Mouse (Mus musculus) kidney, postnatal 0 days (tissue): Measurements from ENCODE around the gene Kcnc1. TPM values are rescaled to one million over a fixed set of nuclear protein-coding genes. Genes with fewer than 3 reads are reported as not detected.

Source experiments
- ATAC-seq: fragments of 200-750 bp; cut with Nextera tagmentation; replicated peaks from 2 replicates; pipeline ENCODE4 v1.8.0; 2017; ENCODE audit warnings: low read depth, moderate number of reproducible peaks, moderate TSS enrichment, moderate library complexity; ENCODE audit not compliant: low FRiP score
- DNase-seq: peaks from one replicate; pipeline ENCODE4 v3.0.0-alpha.2; 2016; ENCODE audit warnings: low spot score
- H3K27ac ChIP-seq: fragments of 300-500 bp; sonication (generic); 2 replicates; pipeline ENCODE4 v1.5.1; 2014; ENCODE audit warnings: mild to moderate bottlenecking
- H3K27me3 ChIP-seq: fragments of 300-500 bp; sonication (generic); 2 replicates; pipeline ENCODE4 v1.6.1; 2014; ENCODE audit warnings: low read length, mixed read lengths; ENCODE audit not compliant: insufficient read depth
- H3K36me3 ChIP-seq: fragments of 300-500 bp; sonication (generic); 2 replicates; pipeline ENCODE4 v1.6.1; 2014; ENCODE audit warnings: low read length, mixed read lengths; ENCODE audit not compliant: insufficient read depth
- H3K4me1 ChIP-seq: fragments of 300-500 bp; sonication (generic); replicated peaks from 2 replicates; pipeline ENCODE4 v1.6.1; 2014; ENCODE audit warnings: antibody characterized with exemption, low read length, mixed read lengths; ENCODE audit not compliant: insufficient read depth
- H3K4me2 ChIP-seq: fragments of 300-500 bp; sonication (generic); 2 replicates; pipeline ENCODE4 v1.6.1; 2014; ENCODE audit warnings: mild to moderate bottlenecking, low read length, moderate library complexity, mixed read lengths
- H3K4me3 ChIP-seq: fragments of 300-500 bp; sonication (generic); replicated peaks from 2 replicates; pipeline ENCODE4 v1.5.1; 2014; ENCODE audit warnings: low read depth, low read length
- H3K9ac ChIP-seq: fragments of 300-500 bp; sonication (generic); 2 replicates; pipeline ENCODE4 v1.6.1; 2014; ENCODE audit warnings: low read depth, low read length
- H3K9me3 ChIP-seq: fragments of 300-500 bp; sonication (generic); replicated peaks from 2 replicates; pipeline ENCODE4 v1.6.1; 2016; ENCODE audit warnings: low read length, inconsistent platforms, mixed read lengths
- CTCF ChIP-seq: IDR thresholded peaks from 2 replicates; pipeline ENCODE4 v1.5.1; 2016; ENCODE audit warnings: antibody characterized with exemption, low read depth, mild to moderate bottlenecking, moderate library complexity
- WGBS: fragments of 180-500 bp; shearing (Covaris S2); extraction: QIAGEN DNeasy Blood & Tissue Kit; methylation state at CpG from one replicate; pipeline ENCODE4 v1.1.7; 2014; 5-methylcytosine and 5-hydroxymethylcytosine counted together
- polyA plus RNA-seq: library from polyadenylated mRNA; unstranded; fragments of >200 nt; fragmentation: Nextera tagmentation; extraction: Ambion mirVana; gene quantifications from 2 replicates; pipeline ENCODE4 v1.2.1, GENCODE M21; 2015

The Kcnc1 gene
- polyA plus RNA-seq, 1 experiment from 2014 or later = 0.08 TPM

DNA sequence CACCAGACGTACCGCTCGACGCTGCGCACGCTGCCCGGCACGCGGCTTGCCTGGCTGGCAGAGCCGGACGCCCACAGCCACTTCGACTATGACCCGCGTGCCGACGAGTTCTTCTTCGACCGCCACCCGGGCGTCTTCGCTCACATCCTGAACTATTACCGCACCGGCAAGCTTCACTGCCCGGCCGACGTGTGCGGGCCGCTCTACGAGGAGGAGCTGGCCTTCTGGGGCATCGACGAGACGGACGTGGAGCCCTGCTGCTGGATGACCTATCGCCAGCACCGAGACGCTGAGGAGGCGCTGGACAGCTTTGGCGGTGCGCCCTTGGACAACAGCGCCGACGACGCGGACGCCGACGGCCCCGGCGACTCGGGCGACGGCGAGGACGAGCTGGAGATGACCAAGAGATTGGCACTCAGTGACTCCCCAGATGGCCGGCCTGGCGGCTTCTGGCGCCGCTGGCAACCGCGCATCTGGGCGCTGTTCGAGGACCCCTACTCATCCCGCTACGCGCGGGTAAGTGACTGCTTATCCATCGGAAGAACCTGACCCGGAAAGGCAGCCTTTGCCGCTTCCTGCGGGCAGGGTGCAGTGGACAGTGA is 1.5 kb downstream of the Kcnc1 start:
- WGBS = 14% methylated on average over 64 of the region's 70 CpGs
- H3K27me3 ChIP-seq = peaks cover 47% of the 10 kb centered on the region
- H3K4me2 ChIP-seq = no peak overlapping the region
- no peak for TF ChIP-seq CTCF
- H3K4me1 ChIP-seq = peaks cover 10% of the 10 kb centered on the region
- no peaks in the 10 kb centered on the region for H3K9me3 ChIP-seq
- ATAC-seq = no peak
- H3K27ac ChIP-seq = no peak overlapping the region
- H3K9ac ChIP-seq = no peak overlapping the region
- H3K4me3 ChIP-seq = no peak overlapping the region
- no peak for DNase-seq
- H3K36me3 ChIP-seq = no peaks in the 10 kb centered on the region

DNA sequence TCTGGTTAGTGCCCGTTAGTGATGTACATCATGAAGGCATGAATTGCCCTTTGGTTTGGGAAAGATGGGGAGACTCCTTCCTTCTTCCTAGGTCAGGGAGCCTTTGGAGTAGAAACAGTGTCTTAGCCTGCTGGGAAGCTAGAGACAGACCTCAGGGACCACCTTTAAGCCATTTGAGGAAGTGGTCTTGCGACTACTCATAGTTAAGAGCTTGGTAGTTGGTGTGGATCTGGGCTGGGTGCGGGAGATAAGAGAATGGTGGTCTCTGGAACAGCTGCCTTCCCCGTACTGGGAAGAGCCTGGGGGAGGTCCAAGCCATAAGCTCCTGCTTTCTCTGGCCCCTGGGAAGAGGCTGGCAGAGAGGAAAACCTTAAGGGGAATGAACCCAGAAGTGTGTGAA is 2.3 kb downstream of the Kcnc1 start:
- no peak for TF ChIP-seq CTCF
- ATAC-seq = no peak
- peaks cover 43% of the 10 kb centered on the region for H3K27me3 ChIP-seq
- no peak for DNase-seq
- H3K9ac ChIP-seq = no peak overlapping the region
- H3K4me2 ChIP-seq = no peak overlapping the region
- H3K36me3 ChIP-seq = no peaks in the 10 kb centered on the region
- H3K4me3 ChIP-seq = no peak overlapping the region
- H3K9me3 ChIP-seq = no peaks in the 10 kb centered on the region
- H3K27ac ChIP-seq = no peak overlapping the region
- H3K4me1 ChIP-seq = peaks cover 10% of the 10 kb centered on the region
- WGBS = 61% methylated on average over 4 of the region's 4 CpGs

DNA sequence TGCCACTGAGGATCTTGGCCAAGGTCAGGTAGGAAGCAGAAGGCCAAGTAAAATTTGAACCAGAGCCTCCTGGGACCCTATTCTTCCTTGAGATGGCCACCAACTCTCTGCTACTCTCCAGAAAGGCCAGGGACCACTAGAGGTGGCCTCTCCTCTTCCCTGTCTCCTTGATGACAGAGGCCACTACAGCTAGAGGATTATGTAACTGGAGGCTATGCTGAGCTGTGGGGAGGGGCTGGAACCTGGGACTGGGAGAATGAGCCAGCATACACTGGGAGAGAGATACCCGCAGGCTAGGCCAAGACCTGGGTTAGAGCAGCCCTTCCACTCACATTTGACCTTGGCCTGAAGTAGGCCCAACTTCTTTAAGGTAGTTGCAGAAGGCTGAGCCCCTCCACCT is 3.4 kb downstream of the Kcnc1 start:
- H3K9ac ChIP-seq = no peak overlapping the region
- no peak overlapping the region for H3K4me2 ChIP-seq
- DNase-seq (no peak), ATAC-seq (no peak)
- H3K9me3 ChIP-seq = no peaks in the 10 kb centered on the region
- H3K4me3 ChIP-seq = no peak overlapping the region
- no peak for TF ChIP-seq CTCF
- H3K27me3 ChIP-seq = peaks cover 33% of the 10 kb centered on the region
- H3K36me3 ChIP-seq = no peaks in the 10 kb centered on the region
- 90% methylated on average over 1 of the region's 1 CpGs for WGBS
- no peak overlapping the region for H3K27ac ChIP-seq
- peaks cover 10% of the 10 kb centered on the region for H3K4me1 ChIP-seq

DNA sequence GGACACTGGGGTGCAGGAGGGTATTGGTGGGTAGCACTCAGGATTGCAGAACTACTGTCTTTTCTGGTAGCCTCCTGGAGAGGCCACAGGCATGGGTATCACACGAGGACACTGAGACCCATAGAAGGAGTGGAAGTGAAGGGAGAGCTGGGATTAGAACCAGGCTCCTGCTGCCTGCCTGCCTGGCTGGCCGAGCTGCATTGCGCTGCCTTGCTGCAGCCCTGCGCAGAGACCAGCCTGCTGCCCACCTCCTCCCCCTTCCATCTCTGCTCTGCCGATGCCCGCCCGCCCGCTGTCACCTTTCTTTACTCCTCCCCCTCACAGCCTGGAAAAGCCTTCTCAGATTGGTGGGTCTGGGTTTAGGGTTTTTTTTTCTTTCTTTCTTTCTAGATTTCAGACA is 4.0 kb downstream of the Kcnc1 start:
- Histone ChIP-seq H3K9me3 (no peaks in the 10 kb centered on the region), H3K9ac (no peak overlapping the region), H3K4me3 (no peak overlapping the region), H3K36me3 (no peaks in the 10 kb centered on the region), H3K27ac (no peak overlapping the region), H3K4me1 (peaks cover 10% of the 10 kb centered on the region), H3K4me2 (no peak overlapping the region), H3K27me3 (peaks cover 27% of the 10 kb centered on the region)
- no peak for ATAC-seq
- WGBS = 28% methylated on average over 8 of the region's 8 CpGs
- no peak for TF ChIP-seq CTCF
- DNase-seq = no peak

DNA sequence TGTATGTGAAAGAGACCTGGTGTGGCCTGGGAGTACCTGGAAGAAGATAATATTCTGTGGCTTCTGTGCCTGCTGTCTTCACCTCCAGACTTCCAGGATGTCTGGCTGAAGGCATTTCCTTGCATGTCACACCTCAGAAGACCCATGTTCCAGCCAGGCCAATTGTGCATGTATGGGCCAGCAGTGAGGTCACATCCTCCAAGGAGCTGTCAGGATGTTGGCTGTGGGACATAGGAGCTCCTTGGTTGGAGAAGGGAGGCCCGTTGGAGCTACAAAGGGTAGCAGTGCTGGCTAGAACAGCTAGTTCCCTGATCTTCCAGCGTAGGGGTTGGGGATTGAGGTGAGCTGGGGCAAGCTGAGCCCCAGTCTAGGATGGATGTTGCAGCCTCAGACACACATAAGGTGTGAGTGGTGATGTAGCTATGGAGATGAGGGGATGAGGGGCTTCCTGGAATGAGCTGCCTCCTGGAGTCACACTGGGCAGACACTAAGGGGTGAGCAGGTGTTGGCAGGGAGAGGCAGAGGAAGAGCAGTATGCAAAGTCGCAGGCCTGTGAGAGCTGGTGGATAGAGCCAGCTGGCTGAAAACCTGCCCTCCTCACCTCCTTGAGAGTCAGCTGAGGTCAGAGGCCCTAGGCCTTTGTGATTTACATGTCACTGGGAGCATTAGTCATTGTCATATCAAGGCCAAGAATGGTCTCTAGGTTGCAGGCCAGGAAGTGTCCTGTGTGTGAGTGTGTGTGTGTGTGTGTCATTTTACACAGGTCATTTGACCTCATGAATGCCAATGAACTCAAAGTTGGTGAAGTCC is 5.3 kb downstream of the Kcnc1 start:
- Histone ChIP-seq H3K36me3 (no peaks in the 10 kb centered on the region), H3K27ac (no peak overlapping the region), H3K9me3 (no peaks in the 10 kb centered on the region), H3K4me1 (0 out of 2 replicates have a peak, but pooled peaks cover under 1% of the 10 kb centered on the region), H3K4me3 (no peak overlapping the region), H3K27me3 (peaks cover 26% of the 10 kb centered on the region), H3K4me2 (no peak overlapping the region), H3K9ac (no peak overlapping the region)
- ATAC-seq (no peak), DNase-seq (no peak)
- no peak for TF ChIP-seq CTCF
- 64% methylated on average over 3 of the region's 3 CpGs for whole genome bisulfite sequencing

DNA sequence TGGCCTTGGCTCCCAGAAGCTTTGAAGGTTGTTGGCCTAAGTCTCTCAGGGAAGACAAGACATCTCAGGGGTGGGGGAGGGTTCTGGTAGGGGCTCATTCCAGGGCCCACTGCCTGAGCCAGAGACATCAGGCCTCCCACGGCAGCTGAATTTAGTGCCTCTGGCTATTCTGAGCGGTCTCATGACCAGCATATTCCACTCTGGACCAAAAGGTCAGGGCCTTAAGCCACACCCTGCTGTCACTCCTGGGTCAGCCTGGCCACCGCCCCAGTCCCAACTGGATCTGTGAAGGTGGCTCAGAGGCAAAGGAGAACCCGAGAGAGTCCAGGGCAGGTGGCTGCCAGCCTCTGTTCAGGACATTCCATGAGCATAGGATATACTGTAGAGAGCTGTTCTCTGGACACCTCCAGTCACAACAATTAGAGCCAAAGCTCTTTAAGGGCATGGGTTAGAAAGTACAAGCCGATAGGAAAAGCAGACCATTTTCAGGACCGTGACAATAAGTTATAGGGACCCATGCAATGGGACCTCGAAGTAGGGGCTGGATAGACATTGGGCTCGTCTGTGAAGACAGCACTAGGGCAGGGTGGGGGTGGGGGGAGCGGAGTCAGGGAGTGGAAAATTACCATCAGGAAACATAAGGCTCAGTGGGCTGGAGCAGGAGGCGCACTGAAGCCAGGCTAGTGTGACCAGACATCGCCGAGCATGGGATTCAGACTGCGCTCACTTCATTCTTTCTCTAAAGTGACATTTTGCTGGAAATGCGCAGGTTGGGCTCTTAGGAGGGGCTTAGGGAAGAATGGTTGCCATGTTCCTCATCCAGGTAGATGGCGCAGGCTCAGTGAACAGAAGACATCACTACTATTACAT is 7.6 kb downstream of the Kcnc1 start:
- TF ChIP-seq CTCF = no peak
- H3K27me3 ChIP-seq = peaks cover 5% of the 10 kb centered on the region; the same call in 1 of the 2 replicates
- 65% methylated on average over 15 of the region's 15 CpGs for WGBS
- DNase-seq (no peak), ATAC-seq (no peak)
- H3K4me2 ChIP-seq = no peak overlapping the region
- no peak overlapping the region for H3K9ac ChIP-seq
- H3K27ac ChIP-seq = no peak overlapping the region
- no peaks in the 10 kb centered on the region for H3K36me3 ChIP-seq
- no peaks in the 10 kb centered on the region for H3K4me1 ChIP-seq
- H3K4me3 ChIP-seq = no peak overlapping the region
- no peaks in the 10 kb centered on the region for H3K9me3 ChIP-seq
